Mouse (Mus musculus) erythroblast, embryonic 14.5 days (primary cell): ENCODE results near the gene Ap2b1.

ENCODE experiments used
- GATA1 ChIP-seq: IDR thresholded peaks from 2 replicates; pipeline ENCODE4 v1.6.1; 2012; ENCODE audit warnings: low read length, inconsistent platforms, mixed read lengths
- TAL1 ChIP-seq: IDR thresholded peaks from 3 replicates; pipeline ENCODE4 v1.6.1; 2012; ENCODE audit warnings: low read length, inconsistent platforms, mixed read lengths

DNA sequence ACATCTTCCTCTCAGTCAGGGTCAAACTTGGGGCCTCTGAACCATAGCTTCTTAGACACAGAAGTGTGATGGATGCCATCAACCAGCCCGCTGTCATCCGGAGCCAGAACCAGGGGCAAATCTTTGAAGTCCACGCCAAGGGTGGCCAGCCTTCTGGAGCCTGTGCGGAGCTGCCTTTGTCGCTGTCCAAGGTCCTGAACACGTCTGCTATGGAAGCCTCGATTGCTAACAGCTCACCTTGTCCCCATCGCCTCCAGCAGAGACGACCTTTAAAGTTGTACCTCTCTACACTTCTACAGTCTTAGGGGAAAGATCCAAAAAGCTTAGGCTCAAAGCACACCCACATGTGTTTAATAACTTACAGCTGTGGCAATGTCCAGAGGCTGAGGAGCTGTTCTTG is 122.5 kb downstream of the Ap2b1 start:
- TF ChIP-seq TAL1 (no peak), GATA1 (no peak)
